Mouse (Mus musculus): ENCODE measurements at regions not wholly inside any gene's neighbourhood (a gene's known extent, or its start where the extent isn't known, plus 50 kb on each side); places are given as distances from the start of the nearest gene placed in this dataset.

- no peak for TF ChIP-seq CTCF (IDR thresholded peaks at IDR 0.05)
- CTCF ChIA-PET, result interaction anchor here (0.8 to 2.0 kb wide), 2 partner anchors 13 to 16 kb away, joined by 3 to 5 read pairs; no protein-coding TSS in a partner anchor
- DNase-seq (ENCODE audit: low read depth, low spot score) (no peak), ATAC-seq (peak; percentile 41)
- H3K27me3 ChIP-seq, result no peaks in the 10 kb centered on the region
- in situ Hi-C loops (cut with MboI; ENCODE audit: low pct_unique_long_range_greater_than_20kb), result no loop called here
- POLR2A ChIA-PET, result interaction anchor here (0.7 kb wide), 2 partner anchors 59 to 304 kb away, joined by 5 read pairs; no protein-coding TSS in a partner anchor
These were observed 343.7 kb upstream of the Smim15 start for GRCm38 (mm10) chr13:107700268-107701139.

GRCm38 (mm10) chr13:107699251-107699650 lies 345.0 kb upstream of the Smim15 start:
- no peak for TF ChIP-seq CTCF (IDR thresholded peaks at IDR 0.05)
- no peaks in the 10 kb centered on the region for H3K27me3 ChIP-seq
- POLR2A ChIA-PET, result interaction anchor here (0.7 kb wide), 1 partner anchor 23 kb away, joined by 4 read pairs; no protein-coding TSS in a partner anchor
- in situ Hi-C loops (cut with MboI; ENCODE audit: low pct_unique_long_range_greater_than_20kb), result loop anchor here (25.0 kb wide), 1 partner anchor 237 kb away; no protein-coding TSS in a partner anchor
- no peak for ATAC-seq
- CTCF ChIA-PET, result interaction anchor here (1.2 kb wide), 1 partner anchor 11 kb away, joined by 5 read pairs; no protein-coding TSS in a partner anchor
- no peak for DNase-seq (ENCODE audit: low read depth, low spot score)

GRCm38 (mm10) chr13:107698345-107698744 lies 345.9 kb upstream of the Smim15 start:
- H3K27me3 ChIP-seq, result no peaks in the 10 kb centered on the region
- TF ChIP-seq CTCF (IDR thresholded peaks at IDR 0.05), result no peak
- DNase-seq (ENCODE audit: low read depth, low spot score), result no peak
- no peak for ATAC-seq
- ChIA-PET POLR2A (interaction anchor here (0.7 kb wide), 1 partner anchor 587 kb away, joined by 3 read pairs; no protein-coding TSS in a partner anchor), CTCF (interaction anchor here (1.2 to 1.5 kb wide), 2 partner anchors 12 to 16 kb away, joined by 3 to 5 read pairs; no protein-coding TSS in a partner anchor)
- in situ Hi-C loops (cut with MboI; ENCODE audit: low pct_unique_long_range_greater_than_20kb), result loop anchor here (25.0 kb wide), 1 partner anchor 236 kb away; no protein-coding TSS in a partner anchor

- ChIA-PET POLR2A (interaction anchor here (0.6 kb wide), 1 partner anchor 13 kb away, joined by 3 read pairs; no protein-coding TSS in a partner anchor), CTCF (no interaction called here)
- DNase-seq (ENCODE audit: low read depth, low spot score) (no peak), ATAC-seq (no peak)
- H3K27me3 ChIP-seq, result no peaks in the 10 kb centered on the region
- in situ Hi-C loops (cut with MboI; ENCODE audit: low pct_unique_long_range_greater_than_20kb), result loop anchor here (25.0 kb wide), 1 partner anchor 230 kb away; no protein-coding TSS in a partner anchor
- no peak for TF ChIP-seq CTCF (IDR thresholded peaks at IDR 0.05)
These were observed 352.0 kb upstream of the Smim15 start for GRCm38 (mm10) chr13:107692123-107692830.

GRCm38 (mm10) chr13:107688972-107689371 lies 355.3 kb upstream of the Smim15 start:
- in situ Hi-C loops (cut with MboI; ENCODE audit: low pct_unique_long_range_greater_than_20kb), result loop anchor here (25.0 kb wide), 1 partner anchor 227 kb away; no protein-coding TSS in a partner anchor
- DNase-seq (ENCODE audit: low read depth, low spot score) (no peak), ATAC-seq (no peak)
- POLR2A ChIA-PET, result no interaction called here
- H3K27me3 ChIP-seq, result no peaks in the 10 kb centered on the region
- CTCF ChIA-PET, result no interaction called here
- no peak for TF ChIP-seq CTCF (IDR thresholded peaks at IDR 0.05)

GRCm38 (mm10) chr13:107685231-107685630 lies 359.0 kb upstream of the Smim15 start:
- CTCF ChIA-PET, result no interaction called here
- in situ Hi-C loops (cut with MboI; ENCODE audit: low pct_unique_long_range_greater_than_20kb), result loop anchor here (25.0 kb wide), 1 partner anchor 223 kb away; no protein-coding TSS in a partner anchor
- ATAC-seq (no peak), DNase-seq (ENCODE audit: low read depth, low spot score) (no peak)
- TF ChIP-seq CTCF (IDR thresholded peaks at IDR 0.05), result no peak
- no peaks in the 10 kb centered on the region for H3K27me3 ChIP-seq
- POLR2A ChIA-PET, result no interaction called here

- no peaks in the 10 kb centered on the region for H3K27me3 ChIP-seq
- CTCF ChIA-PET, result interaction anchor here (0.9 to 1.2 kb wide), 2 partner anchors 16 to 17 kb away, joined by 3 read pairs; no protein-coding TSS in a partner anchor
- TF ChIP-seq CTCF (IDR thresholded peaks at IDR 0.05), result no peak
- DNase-seq (ENCODE audit: low read depth, low spot score) (no peak), ATAC-seq (no peak)
- POLR2A ChIA-PET, result no interaction called here
- in situ Hi-C loops (cut with MboI; ENCODE audit: low pct_unique_long_range_greater_than_20kb), result loop anchor here (25.0 kb wide), 1 partner anchor 222 kb away; no protein-coding TSS in a partner anchor
These were observed 360.3 kb upstream of the Smim15 start for GRCm38 (mm10) chr13:107683909-107684308.

GRCm38 (mm10) chr13:107681719-107682118 lies 362.5 kb upstream of the Smim15 start:
- no peaks in the 10 kb centered on the region for H3K27me3 ChIP-seq
- in situ Hi-C loops (cut with MboI; ENCODE audit: low pct_unique_long_range_greater_than_20kb), result loop anchor here (25.0 kb wide), 1 partner anchor 219 kb away; no protein-coding TSS in a partner anchor
- CTCF ChIA-PET, result interaction anchor here (1.1 to 1.5 kb wide), 3 partner anchors 23 to 358 kb away, joined by 3 to 4 read pairs (median 3); no protein-coding TSS in a partner anchor
- POLR2A ChIA-PET, result interaction anchor here (1.1 kb wide), 1 partner anchor 363 kb away, joined by 4 read pairs; no protein-coding TSS in a partner anchor
- DNase-seq (ENCODE audit: low read depth, low spot score) (no peak), ATAC-seq (no peak)
- no peak for TF ChIP-seq CTCF (IDR thresholded peaks at IDR 0.05)

- CTCF ChIA-PET, result no interaction called here
- no peak for TF ChIP-seq CTCF (IDR thresholded peaks at IDR 0.05)
- POLR2A ChIA-PET, result no interaction called here
- no peak for ATAC-seq
- no peak for DNase-seq (ENCODE audit: low read depth, low spot score)
- in situ Hi-C loops (cut with MboI; ENCODE audit: low pct_unique_long_range_greater_than_20kb), result loop anchor here (25.0 kb wide), 1 partner anchor 217 kb away; no protein-coding TSS in a partner anchor
- H3K27me3 ChIP-seq, result no peaks in the 10 kb centered on the region
These were observed 365.4 kb upstream of the Smim15 start for GRCm38 (mm10) chr13:107678860-107679259.

GRCm38 (mm10) chr13:107677091-107677470 lies 367.2 kb upstream of the Smim15 start:
- no peak for TF ChIP-seq CTCF (IDR thresholded peaks at IDR 0.05)
- ATAC-seq (no peak), DNase-seq (ENCODE audit: low read depth, low spot score) (no peak)
- in situ Hi-C loops (cut with MboI; ENCODE audit: low pct_unique_long_range_greater_than_20kb), result loop anchor here (25.0 kb wide), 1 partner anchor 215 kb away; no protein-coding TSS in a partner anchor
- H3K27me3 ChIP-seq, result no peaks in the 10 kb centered on the region
- ChIA-PET POLR2A (interaction anchor here (0.7 to 1.2 kb wide), 2 partner anchors 31 to 522 kb away, joined by 3 to 5 read pairs; no protein-coding TSS in a partner anchor), CTCF (interaction anchor here (0.9 to 1.3 kb wide), 3 partner anchors 37 to 154 kb away, joined by 3 to 4 read pairs (median 4); no protein-coding TSS in a partner anchor)
